Comparison of ENCODE assay signal across 8 mouse cellular contexts in genomic region chr13:32850668-32851404, GRCm38 (mm10). TPM values are rescaled to one million over a fixed set of nuclear protein-coding genes. Genes with fewer than 3 reads are reported as not detected.
A peak's percentile ranks its signal among the peaks of the same experiment; 100 is the strongest.
DNase-seq lines count a peak whose midpoint lies in the region; ATAC-seq lines count a peak whose summit lies in the region.

Serpinb1a (minus strand) TSS chr13:32851185.

- H3K4me3 ChIP-seq in heart, embryonic 14.5 days (ENCODE audit: control insufficient read depth in 1 of 2, insufficient read depth in 1 of 2, low read depth in 1 of 2, low read length in 2 of 2): no peak within 1 kb of the TSS
- no peak within 1 kb of the TSS for H3K4me3 ChIP-seq in limb, embryonic 11.5 days (ENCODE audit: low read depth, low read length)

- WGBS in heart, embryonic 14.5 days: 57% methylated on average over 10 of the region's 10 CpGs
- 49% methylated on average over 10 of the region's 10 CpGs for WGBS in limb, embryonic 11.5 days

- peak within 1 kb of the TSS; percentile 36 for H3K4me2 ChIP-seq in heart, embryonic 14.5 days (ENCODE audit: low read length)
- H3K4me2 ChIP-seq in limb, embryonic 11.5 days (ENCODE audit: low read depth, severe bottlenecking): no peak within 1 kb of the TSS

- DNase-seq in adrenal gland, postnatal 25 days: peak; percentile 69
- peak; percentile 57 for DNase-seq in limb, embryonic 11.5 days (ENCODE audit: low spot score)
- peak; percentile 45 to 76 for DNase-seq in urinary bladder, postnatal 36 days (ENCODE audit: low spot score in 2 of 2)
- no peak for DNase-seq in embryo, embryonic 10.5 days (ENCODE audit: low spot score)
- DNase-seq in T-cell, adult 2 months (ENCODE audit: low spot score): no peak

- H3K4me1 ChIP-seq in heart, embryonic 14.5 days (ENCODE audit: control insufficient read depth in 2 of 2, insufficient read depth in 2 of 2, low read length in 2 of 2): peaks cover 8 to 15% of the 10 kb centered on the region in 2 experiments; a peak in 3 of 4 replicates
- no peaks in the 10 kb centered on the region for H3K4me1 ChIP-seq in limb, embryonic 11.5 days (ENCODE audit: control insufficient read depth, insufficient read depth, low read length)

- H3K9ac ChIP-seq in heart, embryonic 14.5 days (ENCODE audit: low read length): no peak within 1 kb of the TSS
- H3K9ac ChIP-seq in limb, embryonic 11.5 days (ENCODE audit: low read length): no peak within 1 kb of the TSS

- no peaks in the 10 kb centered on the region for H3K36me3 ChIP-seq in heart, embryonic 14.5 days (ENCODE audit: control insufficient read depth, insufficient read depth, low read length)
- no peaks in the 10 kb centered on the region for H3K36me3 ChIP-seq in limb, embryonic 11.5 days (ENCODE audit: control insufficient read depth, insufficient read depth, low read length)

- no peak within 1 kb of the TSS for H3K27ac ChIP-seq in heart, embryonic 14.5 days (replicated peaks in 1 of 2; ENCODE audit: control insufficient read depth in 1 of 2, insufficient read depth in 1 of 2, low read depth in 2 of 2, low read length in 2 of 2)
- no peak within 1 kb of the TSS for H3K27ac ChIP-seq in limb, embryonic 11.5 days (replicated peaks; ENCODE audit: low read depth, low read length)

- no peaks in the 10 kb centered on the region for H3K9me3 ChIP-seq in heart, embryonic 14.5 days (ENCODE audit: control insufficient read depth, low read length)
- no peaks in the 10 kb centered on the region for H3K9me3 ChIP-seq in limb, embryonic 11.5 days (ENCODE audit: control insufficient read depth, low read length)

- no peak for ATAC-seq in CD4-positive, CD25-positive, alpha-beta regulatory T cell, adult 4 months
- peak; percentile 59; the same call in 1 of the 2 replicates for ATAC-seq in heart, embryonic 14.5 days (ENCODE audit: insufficient number of reproducible peaks, insufficient read depth, low FRiP score, low read depth)
- ATAC-seq in limb, embryonic 11.5 days (ENCODE audit: insufficient number of reproducible peaks, low FRiP score, low TSS enrichment, low read depth): peak; percentile 26; the same call in 1 of the 2 replicates
- ATAC-seq in megakaryocyte-erythroid progenitor cell, adult 5-6 weeks (replicated peaks; ENCODE audit: low FRiP score, low TSS enrichment, poor library complexity, severe bottlenecking): peak; percentile 86

- no peaks in the 10 kb centered on the region for H3K27me3 ChIP-seq in heart, embryonic 14.5 days (ENCODE audit: control insufficient read depth, insufficient read depth, low read length)
- no peaks in the 10 kb centered on the region for H3K27me3 ChIP-seq in limb, embryonic 11.5 days (ENCODE audit: control insufficient read depth, insufficient read depth, low read length)

RNA-seq across cellular contexts. Expression of gene Serpinb1a, which starts in this region (rescaled TPM):
- 10 to 100 TPM; 12.7 to 13.2 TPM for polyA plus RNA-seq in CD4-positive, CD25-positive, alpha-beta regulatory T cell, adult 4 months (2017; shearing (Covaris generic))
- 103 and 180 TPM in 2 replicates for total RNA-seq in adrenal gland, postnatal 25 days (2021)
- 7.3 and 7.7 TPM in 2 replicates for polyA plus RNA-seq in heart, embryonic 14.5 days (2014; fragmentation: Nextera tagmentation; extraction: Ambion mirVana)
- 1.5 and 2.5 TPM in 2 replicates for polyA plus RNA-seq in limb, embryonic 11.5 days (2014; fragmentation: Nextera tagmentation; extraction: Ambion mirVana)
- 2.4 and 16.7 TPM in 2 replicates for total RNA-seq in megakaryocyte-erythroid progenitor cell, adult 5-6 weeks (2014; fragmentation: Nextera tagmentation)
- 10.1 and 35.8 TPM in 2 replicates for total RNA-seq in megakaryocyte-erythroid progenitor cell, adult 5-6 weeks (2017)

Comparison
In these comparisons a context has a peak if more than half of its experiments do, and no peak if none do; other contexts are left out.
1. DNase-seq: peak in adrenal gland, postnatal 25 days (single experiment), limb, embryonic 11.5 days (single experiment) and urinary bladder, postnatal 36 days (2 of 2); none in embryo, embryonic 10.5 days (single experiment) and T-cell, adult 2 months (single experiment).